Mouse (Mus musculus) embryonic facial prominence, embryonic 12.5 days (tissue): ENCODE results near the gene Plekhh3. TPM values are rescaled to one million over a fixed set of nuclear protein-coding genes. Genes with fewer than 3 reads are reported as not detected.
"Not testable (repeated sequence)": the region's sequence is repeated elsewhere in the genome, so short reads cannot be mapped to it uniquely, and the experiment has no call there.

Experiments used
- ATAC-seq: fragments of 200-750 bp; cut with Nextera tagmentation; 2 replicates; pipeline ENCODE4 v1.8.0; 2017; ENCODE audit not compliant: insufficient number of reproducible peaks, insufficient read depth, low FRiP score, low TSS enrichment
- H3K27ac ChIP-seq: fragments of 300-500 bp; sonication (generic); 2 replicates; pipeline ENCODE4 v1.5.1; 2016; ENCODE audit warnings: mild to moderate bottlenecking
- H3K27me3 ChIP-seq: fragments of 300-500 bp; sonication (generic); 2 replicates; pipeline ENCODE4 v1.6.1; 2016; ENCODE audit warnings: mild to moderate bottlenecking, moderate library complexity
- H3K36me3 ChIP-seq: fragments of 300-500 bp; sonication (generic); 2 replicates; pipeline ENCODE4 v1.6.1; 2016; ENCODE audit warnings: mild to moderate bottlenecking
- H3K4me1 ChIP-seq: fragments of 300-500 bp; sonication (generic); 2 replicates; pipeline ENCODE4 v1.6.1; 2016
- H3K4me2 ChIP-seq: fragments of 300-500 bp; sonication (generic); replicated peaks from 2 replicates; pipeline ENCODE4 v1.6.1; 2016; ENCODE audit warnings: mild to moderate bottlenecking, moderate library complexity
- H3K4me3 ChIP-seq: fragments of 300-500 bp; sonication (generic); 2 replicates; pipeline ENCODE4 v1.5.1; 2016; ENCODE audit warnings: mild to moderate bottlenecking
- H3K9ac ChIP-seq: fragments of 300-500 bp; sonication (generic); 2 replicates; pipeline ENCODE4 v1.6.1; 2016; ENCODE audit warnings: mild to moderate bottlenecking, moderate library complexity
- H3K9me3 ChIP-seq: fragments of 300-500 bp; sonication (generic); 2 replicates; pipeline ENCODE4 v1.6.1; 2016; ENCODE audit warnings: mild to moderate bottlenecking, moderate library complexity
- WGBS: fragments of 180-500 bp; shearing (Covaris S2); methylation state at CpG from one replicate; pipeline ENCODE4 v1.1.7; 2016; 5-methylcytosine and 5-hydroxymethylcytosine counted together
- polyA plus RNA-seq: library from polyadenylated mRNA; unstranded; fragments of >200 nt; fragmentation: Nextera tagmentation; extraction: Ambion mirVana; gene quantifications from 2 replicates; pipeline ENCODE4 v1.2.1, GENCODE M21; 2016

Gene Plekhh3
- polyA plus RNA-seq, 1 experiment from 2014 or later: 10.3 TPM

DNA sequence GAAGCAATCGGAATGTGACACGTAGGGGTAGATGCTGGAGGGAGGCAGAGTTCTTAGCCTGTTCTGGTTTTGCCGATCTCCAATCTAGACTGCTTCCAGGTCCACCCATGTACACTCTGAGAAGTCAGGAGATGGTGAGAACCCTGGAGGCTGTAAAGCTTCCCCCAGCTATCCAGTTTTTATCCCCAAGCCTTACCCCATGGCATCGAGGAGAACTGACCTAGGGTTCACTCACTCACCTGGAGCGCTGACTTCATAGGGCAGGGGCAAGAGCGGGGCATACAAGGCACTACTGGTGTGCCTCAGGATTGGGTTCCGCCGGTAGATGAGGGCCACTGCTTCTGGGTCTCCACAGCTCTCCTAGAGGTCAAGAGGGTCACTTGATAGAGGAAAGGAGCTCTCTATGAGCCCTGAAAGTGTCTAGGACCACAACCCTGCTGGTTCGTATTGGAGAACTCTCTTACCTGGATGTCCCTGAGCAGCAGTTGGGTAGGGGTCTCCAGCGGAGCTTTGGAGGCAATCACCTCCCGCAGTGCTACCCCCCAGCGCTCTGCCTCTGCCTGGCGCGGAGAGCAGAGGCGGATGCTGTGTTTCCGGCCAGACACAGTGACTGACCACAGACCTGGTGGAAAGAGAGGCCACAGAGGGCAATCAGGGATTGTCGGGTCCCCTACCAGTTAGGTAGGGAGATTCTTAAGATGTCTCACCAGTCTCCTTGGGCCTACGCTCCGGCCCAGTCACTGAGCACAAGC, 3.8 kb downstream of the Plekhh3 start:
- WGBS: 46% methylated on average over 19 of the region's 19 CpGs
- H3K4me1 ChIP-seq: peaks cover 40% of the 10 kb centered on the region
- peaks cover 83% of the 10 kb centered on the region for H3K27me3 ChIP-seq
- H3K27ac ChIP-seq: no peak overlapping the region
- no peak overlapping the region for H3K9ac ChIP-seq
- ATAC-seq: no peak
- peaks cover 15% of the 10 kb centered on the region for H3K36me3 ChIP-seq
- no peak overlapping the region for H3K4me2 ChIP-seq
- no peaks in the 10 kb centered on the region for H3K9me3 ChIP-seq
- H3K4me3 ChIP-seq: no peak overlapping the region

DNA sequence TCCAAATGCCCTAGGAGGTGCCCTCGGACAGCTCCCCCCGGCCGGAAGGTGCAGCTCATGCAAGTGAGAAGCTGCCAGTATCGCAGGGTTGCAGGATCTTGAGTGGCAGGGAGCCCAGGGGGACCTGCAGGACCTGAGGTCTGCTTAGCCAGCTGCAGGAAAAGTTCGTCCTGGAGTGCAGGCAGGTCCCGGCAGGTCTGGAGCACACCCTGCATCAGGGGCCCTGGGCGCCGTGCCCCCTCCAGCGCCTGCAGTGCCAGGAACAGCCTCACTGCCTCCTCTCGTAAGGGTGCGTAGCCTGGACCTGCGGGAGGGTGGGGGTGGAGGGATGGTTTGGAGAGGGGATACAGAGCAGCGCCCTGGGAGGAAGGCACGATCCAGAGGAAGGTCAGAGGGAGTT, 4.8 kb downstream of the Plekhh3 start:
- no peak overlapping the region for H3K27ac ChIP-seq
- ATAC-seq: no peak
- peaks cover 35% of the 10 kb centered on the region for H3K4me1 ChIP-seq

DNA sequence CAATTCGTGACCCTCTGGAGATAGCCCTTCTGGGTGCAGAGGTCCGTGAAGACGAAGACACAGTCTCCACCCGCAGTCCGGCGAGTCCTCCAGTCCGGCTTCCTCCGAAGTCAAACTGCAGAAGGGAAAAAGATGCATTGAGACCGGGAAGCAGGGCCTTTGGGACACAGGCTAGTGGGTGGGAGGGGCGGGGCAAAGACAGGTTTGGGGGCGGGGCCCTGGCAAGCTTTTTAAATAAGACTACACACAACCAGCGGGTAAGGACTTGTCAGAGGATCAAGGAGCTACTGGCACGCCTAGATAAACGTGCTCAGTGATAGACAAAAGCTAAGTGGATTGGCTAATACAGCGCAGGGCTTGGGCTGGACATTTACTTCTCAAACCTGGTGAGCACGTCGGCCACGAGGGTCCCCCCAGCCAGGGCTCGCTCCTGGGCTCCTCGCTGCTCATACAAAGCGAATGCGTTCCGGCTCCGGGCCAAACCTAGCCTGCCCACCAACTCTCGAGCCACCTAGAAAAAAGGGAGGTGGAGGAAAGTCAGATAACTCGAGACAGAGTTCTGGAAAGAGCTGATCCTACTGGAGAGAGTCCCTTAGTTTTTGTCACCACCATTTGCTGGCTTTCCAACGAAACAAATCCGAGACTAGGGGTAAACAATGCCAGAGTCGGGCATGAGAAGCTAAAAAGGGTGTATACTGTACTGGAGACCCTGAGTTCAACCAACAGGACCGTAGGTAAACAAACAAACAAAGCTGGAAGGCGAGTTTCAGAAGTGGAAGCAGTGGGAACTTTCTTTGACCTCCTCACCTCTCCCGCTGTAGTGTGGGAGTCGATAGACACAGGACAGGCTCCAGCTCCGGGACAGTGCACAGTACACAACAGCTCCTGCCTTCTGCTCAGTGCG, 6.2 kb downstream of the Plekhh3 start:
- WGBS: 7% methylated on average over 35 of the region's 35 CpGs
- Histone ChIP-seq H3K9me3 (no peaks in the 10 kb centered on the region), H3K27me3 (peaks cover 88% of the 10 kb centered on the region), H3K4me2 (peak overlapping the region; percentile 74), H3K4me1 (peaks cover 26% of the 10 kb centered on the region), H3K36me3 (peaks cover 25% of the 10 kb centered on the region), H3K4me3 (peak overlapping the region; percentile 41), H3K9ac (no peak overlapping the region), H3K27ac (no peak overlapping the region)
- no peak for ATAC-seq

More for the DNA sequence above, 4.8 kb downstream of the Plekhh3 start:
- 37% methylated on average over 14 of the region's 14 CpGs for WGBS
- H3K9me3 ChIP-seq: no peaks in the 10 kb centered on the region
- H3K4me2 ChIP-seq: no peak overlapping the region
- no peak overlapping the region for H3K4me3 ChIP-seq
- H3K36me3 ChIP-seq: peaks cover 23% of the 10 kb centered on the region
- H3K27me3 ChIP-seq: peaks cover 94% of the 10 kb centered on the region
- H3K9ac ChIP-seq: no peak overlapping the region

DNA sequence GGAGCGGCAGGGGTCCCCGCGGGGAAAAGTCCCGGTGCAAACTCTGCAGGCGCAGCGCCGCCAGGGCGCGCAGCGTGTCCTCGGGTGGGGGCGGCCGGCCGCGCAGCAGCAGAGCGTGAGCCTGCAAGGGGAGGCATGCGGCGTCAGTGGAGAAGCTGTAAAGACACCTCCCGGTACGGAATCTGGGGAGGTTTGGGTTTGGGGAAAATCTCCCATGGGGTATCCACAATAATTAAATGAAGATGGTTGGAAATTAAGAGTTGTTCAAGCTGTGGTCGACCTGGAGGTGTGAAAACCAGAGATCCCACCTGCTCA, 6.8 kb downstream of the Plekhh3 start:
- Histone ChIP-seq H3K36me3 (peaks cover 25% of the 10 kb centered on the region), H3K9ac (peak overlapping the region; percentile 58)

DNA sequence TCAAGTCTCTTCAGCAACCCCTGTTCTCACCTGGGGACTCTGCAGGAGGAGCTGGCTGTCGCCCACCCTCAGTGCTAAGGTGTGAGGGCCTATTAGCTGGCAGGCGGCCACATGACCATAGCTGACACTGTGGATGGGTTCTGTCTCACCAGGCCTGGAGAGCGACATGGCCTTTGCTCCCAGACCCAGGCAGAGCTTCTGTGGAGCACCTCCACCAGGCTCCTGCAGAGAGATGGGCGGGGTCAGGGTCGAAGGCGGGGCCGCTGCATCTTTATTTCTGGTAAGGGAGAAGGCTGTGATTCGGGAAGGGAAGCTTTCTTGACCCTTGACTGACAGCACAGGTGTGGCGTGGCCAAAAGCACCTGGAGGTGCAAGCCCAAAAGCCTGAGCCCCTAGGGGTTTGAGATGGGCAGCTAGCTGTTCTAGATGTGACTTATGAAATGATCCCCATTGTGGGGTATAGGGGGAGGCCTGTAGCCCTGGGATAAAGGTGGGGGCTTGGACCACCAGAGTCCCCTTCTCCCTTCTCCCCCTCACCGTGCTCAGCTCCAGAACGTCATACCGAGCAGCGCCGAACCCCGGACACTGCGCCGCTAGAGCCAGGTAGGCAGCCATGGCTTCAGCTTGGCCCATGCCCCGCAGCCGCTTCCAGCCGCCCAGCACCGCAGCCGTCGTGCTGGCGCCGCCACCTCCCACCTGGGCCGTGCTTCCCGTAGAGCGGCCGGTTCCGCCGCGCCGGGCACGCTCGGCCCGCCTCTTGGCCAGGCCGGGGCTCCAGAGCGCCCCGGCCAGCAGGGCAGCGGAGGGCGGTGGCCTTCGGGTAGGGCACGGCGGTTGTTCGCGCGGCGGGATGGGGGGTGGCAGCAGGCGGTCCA, 7.4 kb downstream of the Plekhh3 start:
- WGBS: 11% methylated on average over 49 of the region's 49 CpGs
- no peaks in the 10 kb centered on the region for H3K9me3 ChIP-seq
- H3K27ac ChIP-seq: no peak overlapping the region
- peak overlapping the region; percentile 74 for H3K4me2 ChIP-seq
- H3K27me3 ChIP-seq: peaks cover 76% of the 10 kb centered on the region
- no peak for ATAC-seq
- peak overlapping the region; percentile 41 for H3K4me3 ChIP-seq
- peak overlapping the region; percentile 58 for H3K9ac ChIP-seq
- H3K36me3 ChIP-seq: peaks cover 25% of the 10 kb centered on the region
- peaks cover 16% of the 10 kb centered on the region for H3K4me1 ChIP-seq

More for the DNA sequence above, 6.8 kb downstream of the Plekhh3 start:
- peaks cover 19% of the 10 kb centered on the region for H3K4me1 ChIP-seq
- 4% methylated on average over 21 of the region's 21 CpGs for WGBS
- peak overlapping the region; percentile 74 for H3K4me2 ChIP-seq
- ATAC-seq: no peak
- no peak overlapping the region for H3K27ac ChIP-seq
- peaks cover 82% of the 10 kb centered on the region for H3K27me3 ChIP-seq
- H3K9me3 ChIP-seq: no peaks in the 10 kb centered on the region
- H3K4me3 ChIP-seq: peak overlapping the region; percentile 41

DNA sequence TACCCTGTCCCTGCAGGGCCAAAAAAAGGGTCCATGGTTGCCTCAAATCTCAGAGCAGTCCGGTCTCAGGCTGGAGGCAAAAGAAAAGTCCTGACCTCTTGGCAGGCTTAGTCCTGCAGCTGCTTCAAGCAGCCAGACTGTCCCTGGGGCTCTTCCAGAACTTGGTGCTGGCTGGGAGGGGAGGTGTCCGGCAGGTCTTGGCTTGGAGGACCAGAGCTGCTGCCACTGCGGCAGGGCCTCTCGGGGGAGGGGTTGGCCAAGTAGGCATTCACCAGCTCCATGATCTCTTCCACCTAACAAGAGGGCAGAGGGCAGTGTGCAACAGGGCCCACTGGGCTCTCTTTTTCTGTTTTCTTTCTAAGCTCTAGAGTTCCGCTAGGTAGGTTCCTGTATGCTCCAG, 8.4 kb downstream of the Plekhh3 start:
- Histone ChIP-seq H3K4me2 (no peak overlapping the region), H3K9ac (no peak overlapping the region), H3K27ac (no peak overlapping the region), H3K9me3 (no peaks in the 10 kb centered on the region), H3K27me3 (peaks cover 66% of the 10 kb centered on the region), H3K36me3 (peaks cover 23% of the 10 kb centered on the region), H3K4me3 (no peak overlapping the region), H3K4me1 (peaks cover 16% of the 10 kb centered on the region)
- 54% methylated on average over 5 of the region's 5 CpGs for WGBS
- no peak for ATAC-seq

DNA sequence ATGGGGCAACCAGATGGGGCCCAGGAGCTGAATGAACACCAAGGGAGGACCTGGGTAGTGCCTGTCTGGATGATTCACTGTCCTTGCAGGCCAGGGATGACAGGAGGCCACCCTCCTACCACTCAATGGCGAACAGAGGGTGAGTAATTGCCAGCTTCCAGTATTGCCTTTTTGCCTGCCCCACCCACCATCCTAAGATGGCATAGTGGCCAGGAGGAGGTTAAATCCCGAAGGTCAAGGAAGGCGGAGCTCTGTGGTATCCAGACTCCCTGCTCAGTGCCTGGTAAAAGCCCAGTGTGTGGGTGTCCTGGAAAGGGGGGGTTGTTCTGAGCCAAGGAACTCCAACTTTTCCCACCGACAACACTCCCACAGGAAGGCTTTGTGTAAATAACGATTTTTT, 8.8 kb downstream of the Plekhh3 start:
- H3K27me3 ChIP-seq: peaks cover 61% of the 10 kb centered on the region
- H3K27ac ChIP-seq: no peak overlapping the region
- H3K9ac ChIP-seq: no peak overlapping the region
- no peak overlapping the region for H3K4me3 ChIP-seq
- WGBS: 63% methylated on average over 5 of the region's 5 CpGs
- H3K36me3 ChIP-seq: peaks cover 18% of the 10 kb centered on the region
- H3K4me2 ChIP-seq: no peak overlapping the region
- ATAC-seq: no peak
- peaks cover 16% of the 10 kb centered on the region for H3K4me1 ChIP-seq
- H3K9me3 ChIP-seq: no peaks in the 10 kb centered on the region

DNA sequence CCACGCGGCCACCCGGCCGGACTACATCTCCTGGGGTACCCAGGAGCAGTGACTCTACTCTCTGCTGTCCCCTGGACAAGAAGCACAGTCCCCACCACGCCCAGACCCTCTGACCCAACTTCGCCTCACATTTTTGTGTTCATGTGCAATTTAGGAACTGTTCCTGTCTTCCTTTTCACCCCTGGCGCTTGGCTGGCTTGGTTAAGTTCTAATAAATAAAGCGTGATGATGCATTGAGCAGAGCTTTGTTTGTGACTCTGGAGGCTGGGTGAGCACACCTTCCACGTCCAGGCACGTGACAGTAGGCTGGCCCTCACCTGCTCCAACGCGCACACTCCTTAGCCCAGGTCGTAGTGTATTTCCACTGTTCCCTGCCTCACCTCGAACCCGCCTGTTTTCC, 9.6 kb downstream of the Plekhh3 start:
- Histone ChIP-seq H3K4me1 (peaks cover 17% of the 10 kb centered on the region), H3K9me3 (no peaks in the 10 kb centered on the region), H3K27ac (no peak overlapping the region), H3K4me3 (no peak overlapping the region), H3K4me2 (no peak overlapping the region), H3K27me3 (peaks cover 54% of the 10 kb centered on the region), H3K9ac (no peak overlapping the region), H3K36me3 (0 out of 2 replicates have a peak, but pooled peaks cover 14% of the 10 kb centered on the region)
- WGBS: 84% methylated on average over 15 of the region's 15 CpGs
- no peak for ATAC-seq

DNA sequence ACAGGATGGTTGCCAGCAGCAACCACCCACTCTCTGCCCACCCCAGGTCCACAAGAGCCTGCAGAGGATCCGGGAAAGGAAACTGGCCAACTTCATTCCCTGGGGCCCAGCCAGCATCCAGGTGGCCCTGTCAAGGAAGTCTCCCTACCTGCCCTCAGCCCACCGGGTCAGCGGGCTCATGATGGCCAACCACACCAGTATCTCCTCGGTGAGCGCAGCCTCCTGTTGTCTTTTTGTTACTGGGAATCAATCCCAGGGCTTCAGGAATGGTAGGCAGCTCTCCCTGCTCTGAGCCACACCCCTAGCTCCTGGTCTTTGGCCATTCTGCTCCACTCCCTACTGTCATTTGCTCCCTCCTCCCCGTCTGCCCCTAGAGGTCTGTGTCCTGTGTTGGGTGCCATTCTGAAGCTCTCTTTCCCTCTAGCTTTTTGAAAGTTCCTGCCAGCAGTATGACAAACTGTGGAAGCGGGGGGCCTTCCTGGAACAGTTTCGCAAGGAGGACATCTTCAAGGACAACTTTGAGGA, 10.1 kb downstream of the Plekhh3 start:
- not testable (repeated sequence) for H3K4me3 ChIP-seq, H3K9ac ChIP-seq, H3K27ac ChIP-seq, H3K9me3 ChIP-seq, ATAC-seq, H3K4me2 ChIP-seq
- Histone ChIP-seq H3K4me1 (peaks cover 22% of the 10 kb centered on the region), H3K36me3 (0 out of 2 replicates have a peak, but pooled peaks cover 14% of the 10 kb centered on the region), H3K27me3 (peaks cover 49% of the 10 kb centered on the region)
- 83% methylated on average over 8 of the region's 8 CpGs for WGBS

DNA sequence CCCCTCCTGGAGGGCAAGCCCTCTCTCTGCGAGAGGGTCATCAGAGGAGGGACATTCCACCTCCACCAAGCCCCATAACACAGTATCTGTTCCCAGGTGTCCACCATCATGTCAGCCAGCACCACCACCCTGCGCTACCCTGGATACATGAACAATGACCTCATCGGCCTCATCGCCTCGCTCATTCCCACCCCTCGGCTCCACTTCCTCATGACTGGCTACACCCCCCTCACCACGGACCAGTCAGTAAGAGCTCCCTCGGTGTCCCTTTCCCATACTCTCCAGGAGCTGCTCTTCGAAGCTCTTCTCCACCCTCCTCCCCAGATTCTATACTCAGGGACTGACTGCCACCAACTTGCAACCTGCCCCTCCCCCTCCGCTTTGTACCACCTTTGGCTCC, 11.0 kb downstream of the Plekhh3 start:
- Histone ChIP-seq H3K4me1 (peaks cover 25% of the 10 kb centered on the region), H3K36me3 (0 out of 2 replicates have a peak, but pooled peaks cover 14% of the 10 kb centered on the region), H3K27me3 (peaks cover 40% of the 10 kb centered on the region)
- H3K27ac ChIP-seq, H3K4me2 ChIP-seq, H3K9me3 ChIP-seq, ATAC-seq, H3K4me3 ChIP-seq, H3K9ac ChIP-seq: not testable (repeated sequence)
- WGBS: 78% methylated on average over 10 of the region's 10 CpGs
